Mouse (Mus musculus) left cerebral cortex, postnatal 10 days (tissue): ENCODE results near the gene Ccdc130. TPM values are rescaled to one million over a fixed set of nuclear protein-coding genes. Genes with fewer than 3 reads are reported as not detected.
"Not testable (repeated sequence)": the region's sequence is repeated elsewhere in the genome, so short reads cannot be mapped to it uniquely, and the experiment has no call there.

Experiments used
- DNase-seq, 2 experiments: peaks; one replicate each; pipeline ENCODE4 v3.0.0; 2021 to 2022; ENCODE audit warnings: low spot score in 2 of 2, mixed read lengths in 1 of 2; ENCODE audit errors: extremely low spot score in 1 of 2
- intact Hi-C: fragments of 180-260 bp; cut with DNase I; formaldehyde crosslinking; loops from one replicate; pipeline ENCODE4 v1.15.1; 2025
- total RNA-seq, 2 experiments: library from RNA; stranded (reverse); gene quantifications; 2 replicates each; pipeline ENCODE4 v1.2.3; 2021

The Ccdc130 gene
- 10 to 100 TPM; 24.1 to 27.1 TPM for total RNA-seq

GRCm38 (mm10) chr8:84269950-84270773 lies at the start of gene Ccdc130:
Gene Ccdc130 (minus strand): TSS chr8:84270380.
- peak; percentile 100 for DNase-seq
- intact Hi-C loops = no loop called here

DNA sequence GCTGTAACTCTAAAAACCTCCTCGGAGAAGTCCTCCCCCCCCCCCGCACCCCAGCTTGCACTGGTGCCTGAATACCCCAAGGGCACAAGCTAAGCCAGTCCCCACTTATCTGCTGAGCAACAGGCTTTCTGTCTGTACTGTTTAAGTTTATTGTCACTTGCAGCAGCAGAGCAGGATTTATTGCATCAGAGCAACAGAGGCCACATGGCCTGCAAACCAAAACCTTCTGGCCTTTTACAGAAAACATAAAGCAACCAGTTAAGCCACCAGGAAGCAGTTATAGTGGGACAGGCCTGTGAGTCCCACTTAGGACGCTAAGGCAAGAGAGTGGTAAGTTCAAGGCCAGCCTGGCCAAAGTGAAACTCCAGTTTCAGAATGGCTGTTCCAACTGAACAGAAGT lies 38.2 kb upstream of the Ccdc130 start:
- no peak for DNase-seq
- intact Hi-C loops = no loop called here

GRCm38 (mm10) chr8:84303951-84304350 lies 33.8 kb upstream of the Ccdc130 start:
- DNase-seq = no peak
- intact Hi-C loops = no loop called here

GRCm38 (mm10) chr8:84297029-84297785 lies 27.0 kb upstream of the Ccdc130 start:
- DNase-seq = no peak
- intact Hi-C loops = loop anchor here (5.0 kb wide), 1 partner anchor 40 kb away; no protein-coding TSS in a partner anchor

GRCm38 (mm10) chr8:84291688-84292087 lies 21.5 kb upstream of the Ccdc130 start:
- peak; percentile 58 for DNase-seq
- intact Hi-C loops = loop anchor here (1.0 kb wide), 1 partner anchor 66 kb away; no protein-coding TSS in a partner anchor

- intact Hi-C loops = loop anchor here (1.0 kb wide), 1 partner anchor 66 kb away; no protein-coding TSS in a partner anchor
- DNase-seq = no peak
Observed at GRCm38 (mm10) chr8:84291086-84291485, 20.9 kb upstream of the Ccdc130 start.

GRCm38 (mm10) chr8:84288892-84289291 lies 18.7 kb upstream of the Ccdc130 start:
- intact Hi-C loops = no loop called here

DNA sequence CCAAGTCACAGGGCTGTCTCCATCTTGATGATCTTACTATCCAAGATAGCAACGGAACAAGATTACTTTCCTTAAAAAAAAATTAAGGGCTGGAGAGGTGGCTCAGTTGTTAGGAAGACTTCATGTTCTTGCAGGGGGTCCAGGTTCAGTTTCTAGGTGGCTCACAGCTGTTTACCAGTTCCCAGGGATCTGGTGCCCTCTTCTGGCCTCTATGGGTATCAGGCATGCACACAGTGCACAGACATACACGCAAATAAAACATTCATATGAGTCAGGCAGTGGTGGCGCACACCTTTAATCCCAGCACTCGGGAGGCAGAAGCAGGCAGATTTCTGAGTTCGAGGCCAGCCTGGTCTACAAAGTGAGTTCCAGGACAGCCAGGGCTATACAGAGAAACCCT lies 15.5 kb upstream of the Ccdc130 start:
- intact Hi-C loops = not testable (repeated sequence)
- peak in 1 of 2 experiments; percentile 54 for DNase-seq

More at GRCm38 (mm10) chr8:84288892-84289291, 18.7 kb upstream of the Ccdc130 start:
- no peak for DNase-seq

DNA sequence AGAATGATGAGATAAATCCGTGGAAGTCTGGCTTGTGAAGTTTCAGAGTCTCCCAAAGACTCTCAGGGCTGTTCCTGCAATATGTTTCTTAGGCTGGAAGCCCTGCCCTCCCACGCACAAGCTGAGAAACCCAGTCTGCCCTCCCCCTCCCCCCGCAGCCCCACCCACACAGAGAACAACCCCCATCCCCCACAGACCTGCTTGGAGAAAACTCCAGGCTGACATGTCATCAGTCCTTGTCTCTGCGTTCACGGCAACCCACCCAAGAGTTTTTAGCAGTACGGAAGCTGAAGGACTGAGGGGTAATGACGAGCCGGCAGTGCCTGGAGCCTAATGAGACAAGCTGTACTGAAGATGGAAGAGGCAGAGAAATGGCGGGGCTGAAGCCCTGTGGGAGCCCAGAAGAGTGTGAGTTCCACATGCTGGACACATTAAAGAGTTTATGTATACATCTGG lies 14.5 kb upstream of the Ccdc130 start:
- intact Hi-C loops = no loop called here
- peak; percentile 27 to 50 for DNase-seq

GRCm38 (mm10) chr8:84280777-84281176 lies 10.6 kb upstream of the Ccdc130 start:
- DNase-seq = no peak
- intact Hi-C loops = no loop called here

DNA sequence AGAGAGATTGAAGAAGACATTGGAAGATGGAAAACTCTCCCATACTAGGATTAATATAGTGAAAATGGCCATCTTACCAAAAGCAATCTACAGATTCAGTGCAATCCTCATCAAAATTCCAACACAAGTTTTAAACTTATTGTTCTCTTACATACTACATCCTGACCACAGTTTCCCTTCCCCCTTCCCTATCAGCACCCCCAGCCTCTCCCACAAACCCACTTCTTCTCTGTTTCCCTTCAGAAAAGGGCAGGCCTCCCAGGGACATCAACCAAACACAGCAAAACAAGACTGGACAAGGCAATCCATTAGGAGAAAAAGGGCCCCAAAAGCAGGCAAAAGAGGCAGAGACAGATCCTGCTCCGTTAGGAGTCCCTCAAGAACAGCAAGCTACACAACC lies 6.3 kb upstream of the Ccdc130 start:
- intact Hi-C loops = no loop called here
- peak in 1 of 2 experiments; percentile 3 for DNase-seq

GRCm38 (mm10) chr8:84273968-84274367 lies 3.8 kb upstream of the Ccdc130 start:
- intact Hi-C loops = no loop called here
- DNase-seq = peak in 1 of 2 experiments; percentile 6

DNA sequence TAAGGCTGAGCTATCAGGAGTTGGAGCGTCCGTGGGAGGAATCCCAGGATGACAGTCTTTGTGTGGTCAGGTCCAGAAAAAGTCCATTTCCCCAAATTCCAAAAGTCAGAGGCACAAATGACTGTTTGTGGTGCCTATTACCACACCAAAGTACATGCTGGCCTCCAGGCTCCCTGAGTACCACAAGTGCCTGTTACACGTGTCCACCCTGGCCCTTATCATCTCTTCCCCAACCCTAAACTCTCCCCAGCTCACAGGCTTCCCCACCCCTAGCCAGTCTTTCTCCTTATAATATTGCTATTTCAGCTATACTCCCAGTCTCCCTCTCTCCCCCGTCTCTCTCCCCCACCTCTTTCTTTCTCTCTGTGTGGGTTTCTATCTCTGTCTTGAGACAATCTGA lies 2.1 kb upstream of the Ccdc130 start:
- intact Hi-C loops = no loop called here

DNA sequence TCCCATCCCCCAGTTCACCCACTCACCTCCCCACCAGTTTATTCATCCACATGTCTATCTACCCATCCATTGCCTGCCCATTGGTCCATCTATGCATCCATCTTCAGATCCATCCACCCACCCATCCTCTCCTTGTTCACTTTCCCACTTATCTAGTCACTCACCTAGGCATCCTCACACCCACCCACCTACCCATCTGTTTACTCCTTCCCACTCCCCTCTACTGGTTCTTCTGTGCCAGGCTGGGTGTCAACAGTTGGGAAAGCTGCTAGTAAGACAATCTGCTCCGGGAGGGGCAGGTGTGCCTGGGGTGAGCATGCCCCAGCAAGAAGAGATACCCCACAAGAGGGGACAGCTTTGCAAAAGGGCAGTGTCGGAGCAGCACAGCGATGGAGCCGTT lies 9.1 kb downstream of the Ccdc130 start:
- intact Hi-C loops = no loop called here
- DNase-seq = no peak

More for the DNA sequence above, 2.1 kb upstream of the Ccdc130 start:
- DNase-seq = no peak

GRCm38 (mm10) chr8:84256822-84257610 lies 13.2 kb downstream of the Ccdc130 start, which contains the start of gene Mri1:
Gene Mri1 (minus strand): TSS chr8:84257326.
- intact Hi-C loops = no loop called here
- DNase-seq = peak; percentile 71 to 90

- DNase-seq = no peak
- intact Hi-C loops = no loop called here
Observed at GRCm38 (mm10) chr8:84256458-84256821, 13.7 kb downstream of the Ccdc130 start.

DNA sequence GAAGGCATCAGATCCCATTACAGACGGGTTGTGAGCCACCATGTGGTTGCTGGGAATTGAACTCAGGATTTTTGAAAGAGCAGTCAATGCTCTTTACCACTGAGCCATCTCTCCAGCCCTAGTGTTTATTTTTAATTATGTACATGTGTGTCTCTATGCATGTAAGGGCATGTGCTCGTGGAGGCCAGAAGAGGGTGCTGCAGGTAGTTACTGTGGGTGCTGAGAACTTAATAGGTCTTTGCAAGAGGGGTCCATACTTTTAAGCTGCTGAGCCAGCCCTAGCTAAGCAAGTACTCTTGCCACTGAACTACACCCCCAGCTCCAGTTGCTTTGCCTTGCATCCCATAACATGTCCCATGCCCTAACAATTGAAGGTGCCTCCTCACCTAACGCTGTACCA lies 14.3 kb downstream of the Ccdc130 start:
- no peak for DNase-seq
- intact Hi-C loops = no loop called here

DNA sequence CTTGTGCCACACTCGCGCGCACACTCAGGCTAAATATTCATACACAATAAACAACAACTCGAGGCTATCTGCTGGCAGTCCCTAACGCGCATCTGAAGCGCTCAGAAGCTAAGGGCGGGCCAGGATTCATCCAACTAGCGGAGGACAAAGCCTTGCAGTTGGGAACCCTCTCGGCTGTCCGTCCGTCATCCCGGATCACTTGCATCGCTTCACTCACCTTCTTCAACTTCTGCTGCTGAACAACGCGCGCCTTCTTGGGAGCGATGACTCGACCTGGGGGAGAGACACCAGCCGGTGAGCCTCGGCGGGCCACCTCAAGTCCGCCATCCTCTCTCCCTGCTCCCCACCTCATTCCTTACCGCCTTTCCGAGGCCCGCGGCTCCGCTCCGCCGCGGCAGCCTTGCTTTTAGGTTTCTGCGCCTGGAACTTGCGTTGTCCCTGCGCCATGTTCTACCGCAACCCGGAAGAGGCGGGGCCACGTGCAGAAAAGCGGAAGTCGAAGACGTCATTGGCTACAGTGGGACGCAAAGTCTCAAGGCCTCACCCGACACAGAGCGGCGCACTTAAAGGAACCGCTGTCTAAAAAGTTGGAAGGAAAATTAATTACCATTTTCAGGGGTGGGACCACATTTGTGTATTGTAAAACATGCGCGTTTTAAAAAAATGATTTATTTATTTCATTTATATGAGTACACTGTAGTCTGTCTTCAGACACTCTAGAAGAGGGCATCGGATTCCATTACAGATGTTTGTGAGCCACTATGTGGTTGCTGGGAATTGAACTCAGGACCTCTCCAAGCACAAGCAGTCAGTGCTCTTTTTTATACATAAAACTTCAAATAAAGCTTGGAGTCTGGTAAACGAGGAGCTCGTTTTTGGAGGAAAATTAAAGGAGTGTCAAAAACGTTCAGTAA lies 20.7 kb downstream of the Ccdc130 start, which contains the start of gene D8Ertd738e:
Gene D8Ertd738e (minus strand): TSS at position 463 of the 914 bp plus-strand sequence.
- intact Hi-C loops = no loop called here

More for the DNA sequence above, 20.7 kb downstream of the Ccdc130 start, which contains the start of gene D8Ertd738e:
- DNase-seq = peak; percentile 84 to 91
